Mouse (Mus musculus) heart, embryonic 14.5 days (tissue): Measurements from ENCODE around the gene Pcbp1. TPM values are rescaled to one million over a fixed set of nuclear protein-coding genes. Genes with fewer than 3 reads are reported as not detected.
"Not testable (repeated sequence)": the region's sequence is repeated elsewhere in the genome, so short reads cannot be mapped to it uniquely, and the experiment has no call there.

Experiments used
- ATAC-seq: fragments of 200-750 bp; cut with Nextera tagmentation; 2 replicates; pipeline ENCODE4 v1.8.0; 2017; ENCODE audit warnings: low read depth, moderate TSS enrichment; ENCODE audit not compliant: insufficient number of reproducible peaks, insufficient read depth, low FRiP score
- H3K27ac ChIP-seq, 2 experiments: fragments of 200-500 bp in 1 of 2; fragments of 300-500 bp in 1 of 2; sonication (generic) in 1 of 2; replicated peaks in 1 of 2; 2 replicates each; pipeline ENCODE4 v1.5.1; 2012 to 2014; ENCODE audit warnings: low read depth in 2 of 2, low read length in 2 of 2, control low read depth in 1 of 2, mild to moderate bottlenecking in 1 of 2, mixed read lengths in 1 of 2; ENCODE audit not compliant: control insufficient read depth in 1 of 2, insufficient read depth in 1 of 2
- H3K27me3 ChIP-seq: fragments of 300-500 bp; sonication (generic); 2 replicates; pipeline ENCODE4 v1.6.1; 2014; ENCODE audit warnings: mild to moderate bottlenecking, low read length, control low read depth; ENCODE audit not compliant: control insufficient read depth, insufficient read depth
- H3K36me3 ChIP-seq: fragments of 300-500 bp; sonication (generic); 2 replicates; pipeline ENCODE4 v1.6.1; 2014; ENCODE audit warnings: mild to moderate bottlenecking, control low read depth, low read length, mixed read lengths; ENCODE audit not compliant: control insufficient read depth, insufficient read depth
- H3K4me1 ChIP-seq, 2 experiments: fragments of 200-500 bp in 1 of 2; fragments of 300-500 bp in 1 of 2; sonication (generic) in 1 of 2; 2 replicates each; pipeline ENCODE4 v1.6.1; 2012 to 2014; ENCODE audit warnings: low read length in 2 of 2, control low read depth in 1 of 2, mixed read lengths in 1 of 2; ENCODE audit not compliant: control insufficient read depth in 2 of 2, insufficient read depth in 2 of 2
- H3K4me2 ChIP-seq: fragments of 300-500 bp; sonication (generic); 2 replicates; pipeline ENCODE4 v1.6.1; 2014; ENCODE audit warnings: mild to moderate bottlenecking, low read length
- H3K4me3 ChIP-seq, 2 experiments: fragments of 200-500 bp in 1 of 2; fragments of 300-500 bp in 1 of 2; sonication (generic) in 1 of 2; 2 replicates each; pipeline ENCODE4 v1.5.1; 2012 to 2014; ENCODE audit warnings: low read length in 2 of 2, mild to moderate bottlenecking in 2 of 2, control low read depth in 1 of 2, low read depth in 1 of 2, moderate library complexity in 1 of 2; ENCODE audit not compliant: control insufficient read depth in 1 of 2, insufficient read depth in 1 of 2
- H3K9ac ChIP-seq: fragments of 300-500 bp; sonication (generic); 2 replicates; pipeline ENCODE4 v1.6.1; 2014; ENCODE audit warnings: mild to moderate bottlenecking, low read length
- H3K9me3 ChIP-seq: fragments of 300-500 bp; sonication (generic); 2 replicates; pipeline ENCODE4 v1.6.1; 2016; ENCODE audit warnings: low read length, control low read depth; ENCODE audit not compliant: control insufficient read depth
- WGBS: fragments of 180-500 bp; shearing (Covaris S2); extraction: QIAGEN DNeasy Blood & Tissue Kit; methylation state at CpG from one replicate; pipeline ENCODE4 v1.1.7; 2014; 5-methylcytosine and 5-hydroxymethylcytosine counted together
- polyA plus RNA-seq: library from polyadenylated mRNA; unstranded; fragments of >200 nt; fragmentation: Nextera tagmentation; extraction: Ambion mirVana; gene quantifications from 2 replicates; pipeline ENCODE4 v1.2.1, GENCODE M21; 2014

The Pcbp1 gene
- polyA plus RNA-seq, 1 experiment from 2014 or later, result 312 TPM

DNA sequence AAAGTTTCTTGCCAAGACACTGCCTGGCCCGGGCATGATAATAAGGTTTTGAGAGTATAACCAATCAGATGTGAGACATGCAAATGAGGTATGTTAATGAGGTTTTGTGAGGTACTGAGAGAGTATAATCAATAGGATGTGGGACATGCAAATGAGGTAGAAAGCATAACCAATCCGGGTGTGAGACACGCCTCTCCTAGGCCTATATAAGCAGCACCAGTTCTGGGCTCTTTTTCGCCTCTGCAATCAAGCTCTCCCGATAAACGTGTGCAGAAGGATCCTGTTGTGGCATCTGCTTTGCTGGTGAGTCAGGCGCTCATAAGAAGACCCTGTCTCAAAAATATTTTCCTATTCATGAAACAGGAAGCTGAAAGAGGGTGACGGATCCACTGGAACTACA lies 35.7 kb downstream of the Pcbp1 start:
- WGBS, result 90% methylated on average over 8 of the region's 8 CpGs
- H3K4me1 ChIP-seq, result peaks cover 12 to 18% of the 10 kb centered on the region in 2 experiments
- not testable (repeated sequence) for H3K36me3 ChIP-seq, H3K27ac ChIP-seq, H3K9me3 ChIP-seq, H3K4me2 ChIP-seq, H3K4me3 ChIP-seq, H3K27me3 ChIP-seq, ATAC-seq, H3K9ac ChIP-seq

DNA sequence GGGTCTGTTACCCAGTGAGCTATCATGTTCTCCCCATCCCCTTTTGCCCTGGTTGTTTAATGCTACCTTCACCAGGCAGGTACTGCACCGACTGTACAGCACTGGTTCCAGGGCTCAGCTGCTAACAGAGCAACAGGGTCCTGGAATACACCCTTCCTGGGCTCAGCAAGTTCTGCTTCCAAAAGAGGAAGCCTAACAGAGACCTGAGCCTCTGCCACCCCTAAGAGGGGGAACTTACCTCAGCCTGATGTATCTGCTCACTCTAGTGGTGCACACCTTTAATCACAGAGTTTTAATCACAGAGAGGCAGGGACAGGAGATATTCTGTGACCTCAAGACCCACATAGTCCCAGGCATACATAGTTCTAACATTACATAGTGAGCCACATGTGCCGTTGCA lies 36.2 kb downstream of the Pcbp1 start:
- Histone ChIP-seq H3K9ac (no peak overlapping the region), H3K4me1 (peaks cover 12 to 18% of the 10 kb centered on the region in 2 experiments), H3K27ac (no peak overlapping the region), H3K4me2 (no peak overlapping the region), H3K27me3 (no peaks in the 10 kb centered on the region), H3K9me3 (no peaks in the 10 kb centered on the region), H3K36me3 (no peaks in the 10 kb centered on the region), H3K4me3 (no peak overlapping the region)
- 95% methylated on average over 2 of the region's 2 CpGs for WGBS
- no peak for ATAC-seq

DNA sequence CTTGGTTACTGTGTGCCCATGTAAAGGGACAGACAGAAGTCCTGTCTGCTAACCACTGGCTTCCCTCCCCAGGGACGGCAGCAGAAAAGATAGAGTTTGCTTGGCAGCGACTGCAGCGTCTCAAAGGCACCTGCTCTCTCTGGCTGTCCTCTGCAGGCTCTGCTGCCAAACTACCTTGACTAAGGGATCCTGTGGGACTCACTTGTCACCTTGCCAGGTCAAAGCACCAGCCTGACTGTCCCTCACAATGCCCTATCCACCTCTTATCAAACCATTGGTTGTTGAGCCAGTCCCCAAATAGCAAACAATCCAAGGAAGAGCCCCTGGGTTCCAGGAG lies 38.0 kb downstream of the Pcbp1 start:
- peak overlapping the region; percentile 91 to 94 for H3K27ac ChIP-seq
- ATAC-seq, result no peak
- peaks cover 12 to 18% of the 10 kb centered on the region in 2 experiments for H3K4me1 ChIP-seq
- peak overlapping the region; percentile 71 for H3K9ac ChIP-seq
- 0 out of 4 replicates have a peak overlapping the region, but pooled peaks of 1 of the 2 experiments have one; percentile 23 for H3K4me3 ChIP-seq
- no peaks in the 10 kb centered on the region for H3K36me3 ChIP-seq
- H3K4me2 ChIP-seq, result peak overlapping the region; percentile 60
- no peaks in the 10 kb centered on the region for H3K27me3 ChIP-seq
- H3K9me3 ChIP-seq, result no peaks in the 10 kb centered on the region
- WGBS, result 12% methylated on average over 3 of the region's 3 CpGs

DNA sequence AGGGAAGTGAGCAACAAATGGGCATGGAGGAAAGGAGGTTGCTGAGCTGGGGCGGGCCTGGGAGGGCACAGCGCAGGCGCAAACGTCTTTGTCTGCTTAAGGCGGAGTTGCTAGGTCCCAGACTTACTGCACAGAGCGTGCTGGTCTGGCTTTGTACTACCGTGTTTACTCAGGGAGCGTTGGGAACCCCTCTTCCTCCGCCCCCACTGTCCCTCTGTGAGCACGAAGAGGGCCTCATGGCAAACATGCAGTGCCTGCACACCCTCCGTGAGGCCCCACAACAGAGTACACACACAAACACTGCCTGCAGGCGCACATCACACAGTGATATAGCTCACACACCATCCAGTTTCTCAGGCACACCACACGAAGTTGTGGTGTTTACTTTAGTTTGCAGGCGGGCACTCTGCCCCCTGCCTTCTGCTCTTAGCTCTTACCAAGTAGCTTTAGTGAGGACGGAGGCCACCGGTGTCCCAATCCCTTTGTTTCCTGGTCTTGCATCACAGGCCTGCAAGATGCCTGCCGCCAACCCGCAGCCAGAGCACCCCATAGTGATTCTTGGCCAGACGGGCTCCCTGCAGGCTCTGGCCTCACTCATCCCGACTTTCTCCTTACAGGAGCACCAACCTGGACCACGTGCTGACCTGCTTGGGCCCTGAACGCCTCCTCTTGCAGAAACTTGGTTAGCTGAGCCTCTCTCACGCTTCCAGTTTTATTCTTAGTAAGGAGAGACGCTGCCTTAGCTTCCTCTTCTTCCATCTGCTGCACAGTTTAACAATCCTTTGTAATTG lies 38.6 kb downstream of the Pcbp1 start:
- Histone ChIP-seq H3K4me3 (peak overlapping the region; percentile 5 to 23), H3K4me2 (peak overlapping the region; percentile 60), H3K9ac (peak overlapping the region; percentile 71), H3K9me3 (no peaks in the 10 kb centered on the region), H3K27me3 (no peaks in the 10 kb centered on the region), H3K36me3 (no peaks in the 10 kb centered on the region), H3K4me1 (peaks cover 12 to 18% of the 10 kb centered on the region in 2 experiments), H3K27ac (peak overlapping the region; percentile 91 to 94)
- ATAC-seq, result peak; percentile 88
- WGBS, result 8% methylated on average over 24 of the region's 24 CpGs

DNA sequence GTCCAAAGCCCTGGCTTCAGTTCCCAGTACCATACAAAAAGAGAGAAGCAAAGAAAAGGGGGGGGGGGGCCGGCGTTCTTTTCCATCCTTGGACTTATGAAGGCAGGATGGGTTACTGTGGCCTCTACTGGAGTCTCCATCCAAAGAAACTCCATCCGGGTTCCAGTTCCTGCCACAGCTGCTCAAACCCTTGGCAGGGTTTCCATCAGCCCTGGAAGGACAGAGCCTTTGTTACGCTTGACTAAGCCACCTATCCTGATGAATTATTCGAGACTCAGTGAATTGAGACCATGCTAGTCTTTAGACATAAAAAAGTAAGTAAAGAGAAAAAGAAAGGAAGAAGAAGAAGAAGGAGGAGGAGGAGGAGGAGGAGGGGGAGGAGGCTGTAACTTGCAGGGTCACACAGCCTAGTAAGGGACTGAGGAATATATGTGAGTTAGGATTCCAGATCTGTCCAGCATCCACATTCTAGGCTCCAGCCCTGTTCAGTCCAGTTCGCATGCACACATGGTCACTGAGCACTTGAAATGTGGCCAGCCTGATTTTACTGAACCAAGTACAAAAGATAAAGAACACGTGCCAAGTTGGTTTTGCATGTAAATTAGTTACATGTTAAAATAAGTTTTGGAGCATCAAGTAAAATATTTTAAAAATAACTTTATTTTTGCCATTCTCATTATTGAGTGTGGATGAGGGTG lies 40.0 kb downstream of the Pcbp1 start:
- H3K4me3 ChIP-seq, result no peak overlapping the region
- H3K27me3 ChIP-seq, result no peaks in the 10 kb centered on the region
- H3K9ac ChIP-seq, result no peak overlapping the region
- 79% methylated on average over 7 of the region's 7 CpGs for WGBS
- peaks cover 16 to 26% of the 10 kb centered on the region in 2 experiments for H3K4me1 ChIP-seq
- no peak overlapping the region for H3K27ac ChIP-seq
- no peak overlapping the region for H3K4me2 ChIP-seq
- ATAC-seq, result no peak
- no peaks in the 10 kb centered on the region for H3K9me3 ChIP-seq
- no peaks in the 10 kb centered on the region for H3K36me3 ChIP-seq

DNA sequence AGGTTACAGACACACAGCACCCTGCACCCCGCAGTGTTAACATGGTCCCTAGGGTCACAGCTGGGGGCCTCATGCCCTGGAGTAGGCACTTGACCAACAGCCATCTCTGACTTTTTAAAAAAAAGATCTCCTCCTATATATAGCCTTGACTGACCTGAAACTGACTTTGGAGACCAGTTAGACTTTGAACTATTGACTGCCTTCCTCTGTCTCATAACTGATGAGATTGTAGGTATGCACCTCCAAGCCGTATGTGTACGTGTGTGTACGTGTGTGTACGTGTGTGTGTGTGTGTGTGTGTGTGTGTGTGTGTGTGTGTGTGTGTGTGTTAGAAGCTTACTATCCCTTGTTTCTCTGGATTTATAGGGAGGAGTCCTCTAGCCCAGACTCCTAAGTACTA lies 44.2 kb downstream of the Pcbp1 start:
- Histone ChIP-seq H3K27ac (no peak overlapping the region), H3K36me3 (no peaks in the 10 kb centered on the region), H3K4me1 (peaks cover 18 to 42% of the 10 kb centered on the region in 2 experiments), H3K9ac (no peak overlapping the region), H3K4me2 (no peak overlapping the region), H3K4me3 (no peak overlapping the region), H3K9me3 (no peaks in the 10 kb centered on the region), H3K27me3 (no peaks in the 10 kb centered on the region)
- WGBS, result 78% methylated on average over 5 of the region's 5 CpGs
- no peak for ATAC-seq

DNA sequence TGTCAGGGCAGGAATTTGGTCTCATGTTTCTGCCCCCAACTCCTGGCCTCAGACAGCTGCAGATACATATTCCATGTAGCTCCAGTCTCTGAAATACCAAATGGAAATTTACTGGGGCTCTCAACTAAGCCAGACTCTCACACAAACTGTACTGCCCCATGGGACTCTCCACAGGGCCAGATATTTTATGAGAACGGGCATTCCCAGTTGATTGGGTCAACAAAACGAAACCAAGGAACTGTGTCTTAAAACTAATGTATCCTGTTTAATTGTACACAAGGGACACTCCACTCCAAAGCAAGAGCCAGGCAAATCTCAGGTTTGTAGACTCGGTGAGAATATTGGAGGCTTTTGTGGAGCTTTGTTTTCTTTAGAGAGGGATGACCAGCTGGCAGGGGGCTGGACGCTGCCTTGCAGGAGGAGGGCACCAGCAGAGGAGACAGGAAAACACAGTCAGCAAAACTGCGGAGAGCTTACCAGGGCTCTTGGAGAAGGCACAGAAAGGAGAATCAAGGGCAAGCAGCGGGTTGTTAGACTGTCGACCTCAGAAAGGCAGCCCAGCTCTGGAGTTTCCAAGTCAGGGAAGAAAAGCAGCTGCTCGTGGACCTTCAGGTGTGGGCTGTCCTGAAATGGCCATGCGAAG lies 45.8 kb downstream of the Pcbp1 start:
- Histone ChIP-seq H3K27ac (peak overlapping the region; percentile 69 to 78), H3K9ac (peak overlapping the region; percentile 47), H3K4me2 (peak overlapping the region; percentile 45), H3K27me3 (no peaks in the 10 kb centered on the region), H3K36me3 (no peaks in the 10 kb centered on the region), H3K9me3 (no peaks in the 10 kb centered on the region), H3K4me3 (no peak overlapping the region), H3K4me1 (peaks cover 27 to 47% of the 10 kb centered on the region in 2 experiments)
- 31% methylated on average over 9 of the region's 9 CpGs for WGBS
- no peak for ATAC-seq
